Mouse (Mus musculus): ENCODE measurements around the gene Pik3r1.

Gene Pik3r1

DNA sequence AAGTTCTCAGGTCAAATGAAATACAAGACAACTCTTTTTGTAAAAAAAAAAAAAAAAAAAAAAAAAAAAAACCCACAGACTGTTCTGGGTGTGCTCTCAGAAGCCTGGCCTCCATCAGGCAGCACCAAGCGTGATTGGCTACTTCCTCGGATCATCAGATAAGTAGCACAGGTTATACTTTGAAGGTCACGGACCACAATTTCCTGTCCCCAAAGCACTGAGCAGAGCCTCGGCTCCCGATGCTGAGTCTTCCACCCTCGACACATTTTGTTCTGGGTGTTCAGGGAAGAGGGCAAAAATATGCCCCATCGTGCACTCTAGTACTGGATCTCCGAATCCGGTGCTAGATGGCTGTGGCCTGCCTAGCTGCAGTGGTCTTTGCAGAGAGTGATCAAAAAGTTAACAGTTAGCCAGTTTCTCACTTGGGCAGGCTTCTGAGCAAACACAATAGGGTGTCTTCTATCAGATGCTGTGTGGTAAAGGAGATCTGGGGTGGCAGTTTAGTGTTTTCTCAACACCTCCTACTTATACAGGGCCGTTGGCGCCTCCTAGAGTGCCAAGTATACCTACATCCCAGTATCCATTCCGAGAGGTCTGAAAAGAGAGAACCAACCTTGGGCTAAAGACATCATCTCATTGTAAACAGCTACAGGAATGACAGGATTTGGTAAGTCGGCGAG lies 65.8 kb downstream of the Pik3r1 start:
- peak; percentile 71 for DNase-seq

DNA sequence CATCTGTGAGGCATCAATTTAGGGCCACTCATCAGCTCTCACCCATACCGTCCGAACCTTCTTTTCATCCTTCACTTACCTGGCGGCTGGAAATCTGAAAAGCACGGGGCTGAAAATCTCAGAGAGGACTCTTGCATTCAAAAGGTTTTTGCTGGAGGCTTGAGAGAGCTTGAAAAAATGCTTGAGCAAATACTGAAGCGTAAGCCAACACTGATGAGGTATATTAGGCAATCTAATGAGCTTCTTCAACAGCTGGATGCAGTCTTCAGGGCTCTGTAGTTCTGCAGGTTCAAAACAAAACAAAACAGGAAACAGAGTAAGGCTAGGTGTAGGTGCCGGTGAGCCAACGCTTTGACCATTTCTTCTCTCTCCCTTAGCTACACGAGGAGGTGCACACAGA lies 66.4 kb downstream of the Pik3r1 start:
- peak; percentile 17 for DNase-seq

DNA sequence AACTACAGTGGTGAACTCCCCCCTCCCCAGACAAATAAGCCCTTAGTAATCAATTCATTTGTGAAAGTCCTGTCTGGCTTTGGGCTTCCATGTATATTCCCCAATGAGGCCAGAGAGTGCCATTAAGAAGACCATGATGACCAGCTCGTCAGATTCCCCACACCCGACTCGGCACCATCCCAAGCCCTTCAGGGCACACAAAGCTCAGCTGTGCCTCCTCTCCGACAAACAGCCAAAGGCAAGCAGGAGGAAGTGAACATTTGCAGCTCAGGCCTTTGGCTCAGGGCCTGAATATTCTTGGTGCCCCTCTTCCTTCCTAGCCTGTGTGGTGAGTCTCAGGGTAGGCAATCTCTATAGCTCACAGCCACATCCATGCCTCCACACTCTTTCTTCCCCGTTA lies 68.3 kb downstream of the Pik3r1 start:
- no peak for DNase-seq

DNA sequence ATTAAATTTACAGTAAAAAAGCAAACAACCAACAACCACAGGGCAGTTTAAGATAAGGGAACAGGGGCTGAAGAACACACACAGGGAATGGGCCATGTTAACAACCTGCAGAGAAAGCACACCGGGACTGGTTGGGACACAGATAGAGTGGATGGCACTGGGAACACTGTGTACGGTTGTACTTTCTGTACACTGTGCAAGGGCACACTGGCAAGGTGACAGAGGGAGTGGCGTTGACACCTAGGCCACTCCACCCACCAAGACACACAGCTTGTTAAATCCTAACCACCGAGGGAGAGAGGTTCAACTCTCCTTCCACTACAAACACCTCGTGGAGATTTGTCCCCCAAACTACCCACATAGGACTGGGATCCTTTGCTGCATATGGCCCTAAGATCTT lies 70.1 kb downstream of the Pik3r1 start:
- peak; percentile 22 for DNase-seq

DNA sequence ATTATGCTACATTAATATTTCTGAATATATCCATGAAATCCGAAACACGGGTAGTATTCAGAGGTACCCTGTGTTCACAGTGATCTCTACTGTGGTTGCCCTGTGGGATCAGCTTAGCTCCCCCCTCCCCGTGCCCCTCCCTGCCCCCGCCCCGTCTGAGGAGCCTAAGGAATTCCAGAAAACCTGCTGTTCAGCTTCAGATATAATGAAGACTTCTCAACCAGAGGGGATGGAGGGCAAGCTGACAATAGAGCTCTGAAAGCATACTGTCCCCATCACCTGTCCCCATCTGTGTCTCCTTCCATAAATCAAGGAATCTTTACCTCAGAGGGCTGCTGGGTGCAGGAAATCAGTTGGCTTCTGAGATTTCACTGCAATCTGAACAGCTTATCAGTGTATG lies 70.6 kb downstream of the Pik3r1 start:
- DNase-seq, result peak; percentile 7

DNA sequence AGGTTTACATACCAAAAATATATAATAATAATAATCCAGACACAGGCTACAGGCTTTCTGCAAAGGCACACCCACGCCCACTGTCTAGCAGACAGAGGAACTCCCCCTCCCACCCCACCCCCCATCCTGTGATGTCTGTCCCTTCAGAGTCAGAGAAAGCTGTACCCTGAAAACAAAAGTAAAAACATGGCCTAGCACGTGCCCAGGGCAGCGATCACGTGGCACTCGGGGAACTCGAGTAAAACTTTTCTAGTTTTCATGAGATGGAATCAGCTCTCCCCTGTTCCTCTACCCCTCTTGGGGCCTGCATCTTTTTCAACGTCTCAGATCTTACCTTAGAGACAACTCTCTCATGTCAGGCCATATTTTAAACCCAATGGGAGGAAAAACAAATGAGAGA lies 71.2 kb downstream of the Pik3r1 start:
- peak; percentile 61 for DNase-seq

DNA sequence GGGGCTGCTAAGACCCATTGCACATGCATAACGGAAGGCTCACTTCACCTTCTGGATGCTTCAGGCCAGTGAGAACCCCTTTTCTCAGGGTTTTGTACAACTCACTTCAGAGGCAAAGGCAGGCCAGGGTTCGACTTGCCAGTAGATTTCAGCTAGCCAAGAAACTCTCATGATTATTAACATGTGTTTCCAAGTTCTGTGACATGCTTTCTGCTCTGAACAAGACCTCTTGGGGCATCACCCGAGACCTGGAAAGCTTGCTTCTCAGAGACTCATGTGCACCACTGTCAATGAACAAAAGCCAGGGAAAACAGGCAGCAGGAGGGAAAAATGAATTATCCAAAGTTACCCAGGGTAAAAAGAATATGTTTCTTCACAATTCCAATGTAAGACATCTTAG lies 71.7 kb downstream of the Pik3r1 start:
- DNase-seq, result peak; percentile 31

DNA sequence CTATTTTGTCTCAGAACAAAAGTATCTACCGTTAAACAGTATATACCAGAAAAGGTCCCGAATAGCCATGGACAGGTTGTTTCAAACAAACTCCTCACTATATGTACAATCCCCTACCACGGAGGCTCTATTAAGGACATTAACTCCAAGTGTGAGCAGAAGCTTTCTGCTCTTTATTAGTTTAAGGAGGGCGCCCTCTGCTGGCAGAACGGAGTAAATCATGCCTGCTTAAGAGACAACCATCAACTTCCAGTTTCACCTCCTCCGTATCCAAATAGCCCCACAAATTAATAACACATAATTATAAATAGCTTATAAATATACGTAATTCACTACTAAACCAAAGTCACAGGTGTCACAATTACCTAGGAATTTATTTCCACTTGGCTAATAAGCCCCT lies 72.1 kb downstream of the Pik3r1 start:
- DNase-seq, result peak; percentile 97

DNA sequence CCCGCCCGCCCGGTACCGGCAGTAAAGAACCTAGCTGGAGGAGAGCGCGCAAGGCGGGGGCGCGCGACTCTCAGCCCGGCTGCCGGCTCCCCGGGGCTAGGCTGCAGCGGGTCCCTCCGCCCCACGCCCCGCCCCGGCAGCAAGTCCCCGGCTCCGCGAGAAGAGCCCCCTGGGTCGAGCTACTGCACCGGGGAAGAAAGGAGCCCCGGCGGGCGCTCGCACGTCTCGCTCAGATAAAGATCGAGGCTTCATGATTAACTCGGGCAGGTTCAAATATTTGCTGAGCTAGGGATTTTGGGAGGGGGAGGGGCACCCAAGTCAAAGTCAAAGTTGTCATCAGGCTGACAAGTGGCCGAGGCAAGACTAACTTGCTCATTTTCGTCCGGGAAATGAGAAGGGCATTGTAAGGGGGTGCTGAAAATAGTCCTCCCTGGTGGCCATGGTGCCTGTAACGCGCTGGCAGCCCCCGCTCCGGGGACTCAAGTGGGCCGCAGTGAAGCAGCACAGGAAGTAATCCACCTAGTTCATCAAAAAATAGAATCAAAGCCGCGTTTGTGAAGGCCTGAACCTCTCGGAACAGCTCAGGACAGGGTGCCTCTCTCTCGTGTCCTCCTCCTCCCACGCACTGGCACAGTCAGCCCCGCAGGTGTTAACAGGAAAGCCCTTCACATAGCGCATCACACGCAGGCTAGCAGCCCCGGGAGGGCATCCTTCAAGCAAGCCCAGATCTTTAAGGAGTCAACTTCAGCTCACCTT lies 73.3 kb downstream of the Pik3r1 start:
- DNase-seq, result peak; percentile 92

DNA sequence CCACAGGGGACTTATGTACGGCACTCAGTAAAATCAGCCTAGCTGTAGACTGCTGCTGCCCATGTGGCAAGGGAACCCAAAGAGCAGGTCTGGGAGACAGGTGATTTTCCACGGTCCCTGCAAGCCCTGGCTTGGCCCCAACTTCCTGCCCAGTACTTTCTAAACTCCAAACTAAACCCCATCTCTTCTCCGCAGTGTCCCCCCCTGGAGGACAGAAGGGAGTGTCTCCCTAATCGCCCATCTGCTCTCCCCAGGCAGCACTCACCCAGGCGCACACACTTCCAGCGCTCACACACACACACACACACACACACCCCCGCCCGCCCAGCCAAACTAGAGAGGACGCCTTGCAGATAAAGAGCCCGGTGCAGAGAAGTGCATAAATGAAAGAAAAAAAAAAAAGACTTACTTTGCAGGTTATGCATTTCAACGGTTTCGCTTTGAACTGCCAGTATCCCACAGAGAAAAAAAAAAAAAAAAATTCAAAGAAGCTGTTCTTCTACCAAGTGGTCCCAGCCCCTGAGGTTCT lies 74.0 kb downstream of the Pik3r1 start:
- peak; percentile 83 for DNase-seq

DNA sequence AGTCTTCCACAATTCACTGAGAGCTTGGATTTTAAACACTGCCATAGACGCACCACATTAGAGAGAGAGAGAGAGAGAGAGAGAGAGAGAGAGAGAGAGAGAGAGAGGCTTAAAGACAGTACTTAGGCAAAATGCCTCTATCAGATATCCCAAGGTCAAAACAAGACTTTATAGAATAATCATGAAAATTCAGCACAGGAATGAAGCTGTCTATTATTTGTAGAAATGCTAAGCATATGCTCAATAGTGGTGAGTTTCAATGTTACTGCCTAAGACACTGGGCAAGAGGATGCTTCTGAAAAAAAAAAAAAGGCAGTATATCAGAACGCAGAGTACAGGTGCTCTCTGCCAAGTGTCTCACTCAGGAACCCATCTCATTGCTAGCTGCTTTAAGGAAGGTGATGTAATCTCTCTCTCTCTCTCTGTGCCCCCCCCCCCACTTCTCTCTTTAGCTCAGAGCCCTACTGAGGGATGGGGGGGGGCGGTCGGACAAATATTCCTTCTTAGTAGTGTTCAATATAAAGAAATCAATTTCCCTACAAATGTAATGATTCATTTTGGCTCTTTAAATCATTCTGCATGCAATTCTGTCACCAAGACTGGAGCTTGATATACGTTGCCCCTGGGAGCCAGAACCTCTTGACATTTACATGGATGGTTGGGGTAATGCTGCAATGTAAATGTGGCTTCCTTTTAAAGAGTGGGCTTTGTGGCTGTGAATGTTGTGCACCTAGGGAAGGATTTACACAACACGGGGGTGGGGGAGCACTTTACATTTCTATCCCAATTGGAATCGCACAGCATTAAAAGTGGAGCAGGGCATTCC lies 74.9 kb downstream of the Pik3r1 start:
- DNase-seq, result peak; percentile 60

DNA sequence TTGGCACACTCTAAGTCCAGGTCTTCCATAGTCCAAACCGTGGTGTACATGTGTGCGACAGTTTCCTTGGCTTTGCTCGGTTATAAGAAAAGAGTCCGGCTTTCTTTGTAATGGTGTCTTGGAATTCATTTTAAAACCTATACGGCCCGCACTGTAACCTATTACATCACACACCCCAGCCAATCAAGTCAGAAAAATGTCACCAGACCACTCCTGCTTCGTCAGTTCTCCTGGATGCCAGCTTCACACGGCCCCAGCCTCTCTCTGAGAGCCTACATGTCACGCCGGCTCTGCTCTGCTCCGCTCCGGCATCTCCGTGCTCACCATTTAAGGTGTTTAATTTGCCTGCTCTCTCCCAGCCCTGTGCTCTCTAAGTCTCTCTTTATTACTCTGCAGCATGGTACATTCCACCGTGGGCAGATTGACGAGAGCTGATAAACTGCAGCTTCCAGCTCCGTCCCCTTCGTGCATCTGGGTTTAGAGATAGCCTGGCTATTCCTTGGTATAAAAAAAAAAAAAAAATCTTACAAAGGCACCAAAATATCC lies 75.7 kb downstream of the Pik3r1 start:
- peak; percentile 32 for DNase-seq

DNA sequence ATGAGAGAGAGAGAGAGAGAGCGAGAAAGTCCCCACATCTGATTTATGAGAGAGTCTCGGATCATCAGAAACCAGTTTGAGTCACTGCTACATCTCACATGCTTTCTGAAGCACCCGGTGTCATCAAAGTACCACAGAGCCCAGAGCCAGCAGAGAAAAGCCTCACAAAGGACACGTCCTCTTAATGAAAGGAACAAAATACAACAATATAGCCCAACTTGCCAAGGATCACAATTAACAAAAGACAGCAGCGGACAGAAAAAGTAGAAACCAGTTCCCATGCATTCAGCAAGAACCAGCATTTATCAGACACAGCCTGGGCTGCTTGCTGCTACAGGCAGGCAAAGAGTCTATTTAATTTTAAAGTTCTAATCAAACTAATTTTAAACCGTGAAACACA lies 76.3 kb downstream of the Pik3r1 start:
- no peak for DNase-seq

DNA sequence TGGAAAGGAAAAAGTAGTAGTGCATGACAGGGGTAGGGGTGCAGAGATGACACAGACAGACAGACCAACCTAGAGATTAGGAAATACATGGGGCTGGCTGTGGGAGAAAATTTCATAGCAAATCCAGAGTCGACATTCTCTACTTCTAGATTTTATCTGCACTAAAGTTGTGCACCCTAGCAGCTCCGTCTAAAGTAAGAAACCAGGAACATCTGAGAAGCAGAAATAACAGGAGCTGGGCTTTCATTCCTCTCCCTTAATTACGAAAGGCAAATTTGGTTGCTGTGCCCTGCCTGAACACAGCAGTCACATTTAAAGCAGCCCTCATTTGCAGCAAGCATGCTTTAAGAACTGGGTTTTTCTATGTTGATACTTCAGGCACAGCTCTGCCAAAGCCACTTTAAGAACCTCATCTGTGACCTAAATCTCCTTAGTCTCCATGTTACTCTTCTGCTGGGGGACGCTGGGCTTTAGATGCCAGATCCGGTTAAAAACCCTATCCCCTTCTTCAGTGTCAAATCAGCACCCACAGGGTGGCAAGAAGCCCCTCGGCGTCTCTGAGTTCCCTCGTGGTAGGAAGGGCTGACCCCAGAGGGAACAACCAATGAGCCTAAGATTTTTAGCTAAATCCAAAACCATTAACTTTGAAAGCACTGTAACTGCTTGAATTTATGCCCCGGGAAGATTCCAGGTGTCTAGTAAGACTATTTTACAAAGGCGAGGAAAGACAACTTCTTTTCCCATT lies 76.9 kb downstream of the Pik3r1 start:
- no peak for DNase-seq

DNA sequence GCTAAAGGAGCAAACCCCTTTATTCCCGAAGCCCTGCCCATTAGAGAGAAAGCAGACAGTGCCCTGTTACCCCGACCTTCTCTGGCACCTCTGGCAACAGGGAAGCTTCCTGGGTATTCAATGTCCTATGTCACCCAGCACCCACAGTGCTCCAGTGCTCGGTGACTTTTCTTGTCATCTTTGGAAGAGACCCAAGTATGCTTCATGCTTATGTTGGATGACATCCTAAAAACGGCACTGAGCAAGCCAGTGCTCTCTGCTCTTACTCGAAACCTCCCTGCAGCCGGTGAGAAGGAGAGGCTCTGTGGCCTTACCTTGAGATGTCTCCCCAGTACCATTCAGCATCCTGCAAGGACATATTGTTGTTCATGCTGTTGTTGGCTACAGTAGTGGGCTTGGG lies 77.8 kb downstream of the Pik3r1 start:
- DNase-seq, result no peak

DNA sequence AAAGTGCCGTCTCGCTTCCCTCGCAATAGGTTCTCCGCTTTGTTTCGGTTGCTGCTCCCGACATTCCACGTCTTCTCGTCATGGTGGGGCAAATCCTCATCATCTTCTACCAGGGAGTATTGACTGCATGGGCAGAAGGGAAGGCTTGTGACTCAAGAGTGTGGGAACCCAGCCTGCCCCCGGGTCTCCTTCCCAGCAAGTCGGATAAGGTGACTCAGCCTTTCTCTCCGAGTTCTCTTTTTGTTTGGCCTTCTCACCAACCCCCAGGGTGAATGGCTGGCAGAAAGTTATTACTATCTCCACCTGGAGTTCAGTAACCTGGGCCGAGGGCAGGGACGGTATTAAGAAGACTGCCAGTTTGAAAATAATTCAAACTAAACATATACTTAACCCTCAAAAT lies 81.8 kb downstream of the Pik3r1 start:
- no peak for DNase-seq

DNA sequence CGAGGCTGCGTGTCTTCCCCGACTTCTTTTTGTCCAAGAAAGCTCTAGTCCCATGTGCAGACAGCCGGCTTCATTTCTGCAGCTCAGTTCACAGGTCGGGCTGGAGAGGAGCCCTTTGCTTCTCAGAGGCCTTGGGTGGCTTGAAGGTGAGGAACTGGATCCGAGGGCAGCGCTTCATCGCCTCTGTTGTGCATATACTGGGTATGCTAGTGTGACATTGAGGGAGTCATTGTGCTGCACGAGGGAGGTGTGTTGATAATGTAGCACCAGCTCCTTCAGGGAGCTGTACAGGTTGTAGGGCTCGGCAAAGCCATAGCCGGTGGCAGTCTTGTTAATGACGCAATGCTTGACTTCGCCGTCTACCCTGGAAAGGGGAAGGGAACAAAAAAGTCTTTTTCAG lies 83.3 kb downstream of the Pik3r1 start:
- DNase-seq, result no peak

DNA sequence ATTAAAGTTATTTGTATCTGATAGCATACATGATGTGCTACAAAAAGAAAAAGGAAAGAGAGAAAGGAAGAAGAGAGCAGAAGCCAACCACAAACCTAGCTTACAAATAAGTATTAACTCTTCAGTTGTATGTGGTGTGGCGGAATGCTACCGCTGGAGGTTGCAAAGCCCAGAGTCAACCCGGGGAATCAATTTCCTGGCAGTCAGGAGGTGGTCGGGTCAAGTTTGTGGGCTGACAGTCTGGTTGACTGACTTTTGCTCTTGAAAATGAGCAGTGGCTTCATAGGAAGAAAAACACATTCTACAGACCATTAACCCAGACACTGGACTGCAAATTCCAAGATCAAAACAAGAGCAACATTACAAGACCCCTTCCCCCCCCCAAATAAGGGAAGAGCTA lies 85.6 kb downstream of the Pik3r1 start:
- DNase-seq, result no peak

DNA sequence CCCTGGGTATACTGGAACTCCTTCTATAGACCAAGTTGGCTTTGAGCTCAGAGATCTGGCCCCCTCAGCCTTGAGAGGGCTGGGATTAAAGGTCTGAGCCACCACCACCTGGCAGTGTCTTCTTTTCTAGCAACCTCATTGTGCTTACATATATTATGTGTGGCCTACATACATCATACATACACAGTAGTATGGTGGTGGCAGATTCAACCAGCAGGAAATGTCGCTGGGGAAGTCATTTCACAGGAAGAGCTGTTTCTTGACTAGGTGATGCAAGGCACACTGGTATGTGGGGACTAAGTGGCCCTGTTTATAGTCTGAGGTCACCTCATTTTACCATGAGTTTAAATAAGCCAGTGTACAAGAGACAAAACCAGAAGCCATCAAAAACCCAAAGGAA lies 87.9 kb downstream of the Pik3r1 start:
- DNase-seq, result peak; percentile 49

DNA sequence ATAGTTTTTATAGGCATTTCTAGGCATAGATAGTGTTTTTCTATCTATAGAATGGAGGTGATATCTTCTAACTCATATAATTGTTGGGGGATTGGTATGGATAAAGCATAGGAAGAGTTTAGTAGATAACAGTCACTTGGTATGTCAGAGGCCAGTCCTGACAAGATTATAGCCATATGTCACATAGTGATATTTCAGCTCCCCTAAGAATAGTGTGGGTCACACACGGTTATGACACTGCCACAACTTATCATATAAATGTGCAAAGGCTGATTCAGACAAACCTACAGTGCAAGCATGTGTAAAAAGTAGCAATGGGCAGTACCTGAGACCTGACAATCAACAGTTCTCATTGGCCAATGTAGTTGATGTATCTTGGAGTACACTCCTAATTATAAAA lies 89.0 kb downstream of the Pik3r1 start:
- no peak for DNase-seq

DNA sequence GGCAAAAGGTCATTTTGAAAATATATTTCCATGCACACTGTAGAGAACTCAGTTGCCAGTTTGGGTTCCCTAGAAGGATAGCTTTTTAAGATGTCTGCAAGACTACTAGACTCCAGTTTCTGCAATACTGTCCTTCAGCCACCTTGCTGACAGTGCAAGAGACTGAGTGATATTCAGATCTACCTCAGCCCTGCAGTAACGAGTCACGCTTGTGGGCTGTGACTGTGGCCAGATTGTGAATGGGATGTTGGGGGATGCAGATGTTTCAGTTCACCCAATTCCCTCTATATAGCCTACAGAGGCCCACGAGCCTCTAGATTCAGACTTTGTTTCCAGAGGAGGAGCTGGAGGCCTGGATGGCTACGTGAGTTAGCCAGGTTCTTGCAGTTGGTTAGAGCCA lies 90.0 kb downstream of the Pik3r1 start:
- no peak for DNase-seq

DNA sequence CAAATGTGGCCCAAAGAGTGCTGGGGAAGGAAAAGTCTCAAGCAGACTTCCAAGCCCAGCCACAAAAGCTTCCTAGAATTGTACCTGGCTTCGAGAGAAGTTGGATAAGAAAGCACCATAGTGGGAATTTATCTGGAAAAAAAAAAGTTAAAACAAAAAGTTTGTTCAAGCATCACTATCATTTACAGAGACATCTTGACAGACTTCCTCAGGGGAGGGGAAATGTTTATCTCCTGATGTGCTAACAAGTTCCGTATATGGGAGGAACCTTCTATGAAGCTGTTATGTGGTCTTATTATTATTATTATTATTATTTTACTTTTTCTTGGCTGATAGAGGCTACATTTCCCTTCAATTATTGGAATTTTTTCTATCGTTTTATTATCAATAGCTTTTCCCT lies 94.1 kb downstream of the Pik3r1 start:
- DNase-seq, result no peak

DNA sequence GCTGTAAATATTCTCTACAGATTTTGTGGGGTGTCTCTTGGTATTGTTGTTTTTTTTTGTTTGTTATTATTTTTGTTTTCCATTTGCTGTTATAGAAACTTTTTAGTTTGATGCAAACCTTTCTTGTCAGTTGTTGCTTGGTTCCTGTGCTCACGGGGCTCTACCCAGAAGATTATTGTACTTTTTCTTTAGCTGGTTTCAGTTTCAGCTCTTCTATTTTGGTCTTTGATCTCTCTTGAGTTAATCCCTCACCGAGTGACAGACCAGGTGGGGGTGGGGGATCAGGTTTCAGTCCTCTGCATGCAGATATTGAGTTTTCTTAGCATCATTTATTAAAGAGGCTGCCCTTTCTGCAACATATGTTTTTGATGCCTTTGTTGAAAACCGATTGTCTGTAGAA lies 99.2 kb downstream of the Pik3r1 start:
- peak; percentile 34 for DNase-seq

Measured in thymus, postnatal 4 days (tissue).